In the genomic region with DNA sequence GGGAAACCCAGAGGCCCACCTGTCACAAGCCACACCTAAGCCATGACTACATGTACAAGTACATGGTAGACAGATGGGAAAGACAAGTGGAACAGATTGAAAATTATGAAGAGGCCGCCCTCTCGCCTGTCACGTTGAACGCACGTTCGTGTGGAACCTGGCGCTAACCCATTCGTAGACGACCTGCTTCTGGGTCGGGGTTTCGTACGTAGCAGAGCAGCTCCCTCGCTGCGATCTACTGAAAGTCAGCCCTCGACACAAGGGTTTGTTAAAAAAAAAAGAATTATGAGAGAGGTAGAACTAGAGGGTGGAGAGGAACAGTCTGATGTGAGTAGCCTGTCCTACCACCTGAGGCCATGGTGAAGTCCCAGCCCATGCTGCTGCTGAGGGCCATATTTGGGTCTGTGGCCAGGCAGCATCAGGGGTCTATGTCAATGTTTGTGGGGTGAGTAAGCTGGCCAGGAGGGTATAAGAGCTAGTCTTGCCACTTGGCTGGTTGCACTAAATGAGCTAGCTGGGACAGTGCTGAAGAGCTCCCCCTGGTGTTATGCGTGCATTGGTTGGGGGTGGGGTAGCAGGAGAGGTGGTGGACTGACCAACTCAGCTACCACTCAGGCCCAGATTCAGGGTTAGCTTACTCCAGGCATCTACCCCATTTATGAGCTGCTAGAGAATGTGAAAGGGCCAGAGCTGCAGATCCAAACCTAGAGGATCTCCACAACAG, we compare ENCODE assay signal across 8 mouse cellular contexts. TPM values are rescaled to one million over a fixed set of nuclear protein-coding genes. Genes with fewer than 3 reads are reported as not detected.
DNase-seq lines count a peak whose midpoint lies in the region; ATAC-seq and TF ChIP-seq lines count a peak whose summit lies in the region.

No protein-coding gene starts in this region.

- H3K36me3 ChIP-seq in MEL (ENCODE audit: control insufficient read depth in 1 of 2, insufficient read depth in 2 of 2, low read length in 2 of 2): peaks cover 0 to 16% of the 10 kb centered on the region in 2 experiments; a peak in 2 of 4 replicates
- H3K36me3 ChIP-seq in testis, adult 2 months (ENCODE audit: control insufficient read depth, insufficient read depth, low read length): peaks cover 1% of the 10 kb centered on the region; the same call in 1 of the 2 replicates

- peak; percentile 16 for TF ChIP-seq RAD21 in MEL (IDR thresholded peaks at IDR 0.05; ENCODE audit: low read depth, low read length)

- no peak overlapping the region for H3K27ac ChIP-seq in MEL (ENCODE audit: control insufficient read depth, low read depth, low read length)
- H3K27ac ChIP-seq in testis, adult 2 months (ENCODE audit: control insufficient read depth, insufficient read depth, low read depth, low read length): no peak overlapping the region

- no peaks in the 10 kb centered on the region for H3K9me3 ChIP-seq in MEL (replicated peaks; ENCODE audit: insufficient read depth, low read length)

- TF ChIP-seq EP300 in MEL (IDR thresholded peaks at IDR 0.05; ENCODE audit: low read depth in 1 of 2, low read length in 2 of 2): no peak

- peak; percentile 58 to 75 (median 70); a peak in 5 of 6 replicates for TF ChIP-seq CTCF in MEL (IDR thresholded peaks at IDR 0.05 in 2 of 3, conservative IDR thresholded peaks at IDR 0.05 in 1 of 3; ENCODE audit: control insufficient read depth in 1 of 3, insufficient read depth in 1 of 3, low read depth in 2 of 3, low read length in 3 of 3, poor library complexity in 1 of 3, severe bottlenecking in 1 of 3)
- TF ChIP-seq CTCF in testis, adult 2 months (IDR thresholded peaks at IDR 0.05; ENCODE audit: control insufficient read depth, insufficient read depth, insufficient replicate concordance, low read depth, low read length): peak; percentile 49; the same call in 1 of the 2 replicates

- TF ChIP-seq POLR2A in MEL (IDR thresholded peaks at IDR 0.05; ENCODE audit: control insufficient read depth in 1 of 2, insufficient read depth in 1 of 2, low read depth in 1 of 2, low read length in 2 of 2, poor library complexity in 1 of 2): no peak
- TF ChIP-seq POLR2A in testis, adult 2 months (IDR thresholded peaks at IDR 0.05; ENCODE audit: control insufficient read depth, low read depth, low read length): peak; percentile 22; the same call in 1 of the 2 replicates

- no peaks in the 10 kb centered on the region; the same call in 1 of the 2 replicates for H3K79me2 ChIP-seq in MEL (ENCODE audit: control insufficient read depth, insufficient read depth, low read length, poor library complexity)

- H3K9ac ChIP-seq in MEL (ENCODE audit: control insufficient read depth, low read depth, low read length, poor library complexity, severe bottlenecking): no peak overlapping the region

- ATAC-seq in megakaryocyte progenitor cell, adult 5-6 weeks (replicated peaks; ENCODE audit: poor library complexity): peak; percentile 96
- ATAC-seq in monocyte, adult 5-6 weeks (replicated peaks; ENCODE audit: insufficient number of reproducible peaks, low FRiP score, low TSS enrichment, poor library complexity, severe bottlenecking): no peak

- H3K4me1 ChIP-seq in MEL (ENCODE audit: control insufficient read depth in 1 of 2, insufficient read depth in 2 of 2, low read length in 2 of 2): no peaks in the 10 kb centered on the region
- H3K4me1 ChIP-seq in testis, adult 2 months (ENCODE audit: control insufficient read depth, insufficient read depth, low read length): no peaks in the 10 kb centered on the region

- peak; percentile 83 to 84 for DNase-seq in B cell, adult 2 months
- peak; percentile 55 for DNase-seq in MEL (ENCODE audit: low read depth, low spot score)
- DNase-seq in cerebellum, postnatal 25 days: peak; percentile 42 to 54
- DNase-seq in heart, adult 8-10 months (ENCODE audit: low spot score): peak; percentile 73
- peak; percentile 70 to 72 for DNase-seq in layer of hippocampus, postnatal 36 days

- no peaks in the 10 kb centered on the region for H3K27me3 ChIP-seq in MEL (ENCODE audit: control insufficient read depth in 1 of 2, insufficient read depth in 2 of 2, low read length in 2 of 2)
- no peaks in the 10 kb centered on the region for H3K27me3 ChIP-seq in testis, adult 2 months (ENCODE audit: control insufficient read depth, insufficient read depth, low read length)

- H3K4me3 ChIP-seq in MEL (ENCODE audit: control insufficient read depth in 1 of 2, insufficient read depth in 1 of 2, low read depth in 2 of 2, low read length in 2 of 2): no peak overlapping the region
- H3K4me3 ChIP-seq in testis, adult 2 months (ENCODE audit: control insufficient read depth, low read depth, low read length): no peak overlapping the region

TF ChIP-seq in MEL, 35 proteins besides CTCF, POLR2A, EP300 and RAD21:
- TF ChIP-seq USF2 (IDR thresholded peaks at IDR 0.05; ENCODE audit: borderline replicate concordance in 1 of 2, insufficient read depth in 1 of 2, low read depth in 1 of 2, low read length in 2 of 2): no peak
- TF ChIP-seq UBTF (IDR thresholded peaks at IDR 0.05; ENCODE audit: borderline replicate concordance, insufficient read depth, low read depth, low read length): 0 out of 2 replicates have a peak, but pooled peaks have one; percentile 60
- no peak for TF ChIP-seq TAL1 (IDR thresholded peaks at IDR 0.05; ENCODE audit: low read length)
- no peak for TF ChIP-seq MXI1 (IDR thresholded peaks at IDR 0.05; ENCODE audit: low read depth, low read length)
- no peak for TF ChIP-seq HCFC1 (IDR thresholded peaks at IDR 0.05; ENCODE audit: low read depth, low read length)
- TF ChIP-seq RCOR1 (IDR thresholded peaks at IDR 0.05; ENCODE audit: low read depth, low read length): no peak
- TF ChIP-seq SMC3 (IDR thresholded peaks at IDR 0.05; ENCODE audit: low read depth, low read length): peak; percentile 61

RNA-seq across cellular contexts. Expression of gene Atf2, which starts 24.5 kb away (rescaled TPM):
- total RNA-seq in MEL (2012; rRNA removed): 16.8 and 18.0 TPM in 2 replicates
- polyA plus RNA-seq in MEL (2012; ENCODE audit: insufficient read depth in 1 of 2, insufficient read length in 2 of 2, low read depth in 1 of 2, low replicate concordance in 2 of 2, missing spikeins in 1 of 2): 10 to 100 TPM; 36.7 to 82.3 TPM
- total RNA-seq in heart, adult 8-10 months (2022): 10 to 100 TPM; 38.4 to 45.9 (median 42.3) TPM
- 100 to 1,000 TPM; 144 to 146 TPM for total RNA-seq in layer of hippocampus, postnatal 36 days (2021)
- total RNA-seq in megakaryocyte progenitor cell, adult 5-6 weeks (2015): 112 and 126 TPM in 2 replicates
- 35.8 and 51.8 TPM in 2 replicates for total RNA-seq in megakaryocyte progenitor cell, adult 5-6 weeks (2017)
- polyA plus RNA-seq in testis, adult 2 months (2012; rRNA removed): 34.1 and 41.4 TPM in 2 replicates
- 40.6 to 51.3 TPM (median 44.1 TPM) in 3 replicates for total RNA-seq in monocyte, adult 5-6 weeks (2017)

RNA-seq across cellular contexts. Expression of gene Atp5g3, which starts 43.2 kb away (rescaled TPM):
- 503 and 520 TPM in 2 replicates for total RNA-seq in MEL (2012; rRNA removed)
- polyA plus RNA-seq in MEL (2012; ENCODE audit: insufficient read depth in 1 of 2, insufficient read length in 2 of 2, low read depth in 1 of 2, low replicate concordance in 2 of 2, missing spikeins in 1 of 2): 100 to 1,000 TPM; 199 to 520 TPM
- total RNA-seq in heart, adult 8-10 months (2022): 1,000 to 10,000 TPM; 2,950 to 3,478 (median 3,237) TPM
- total RNA-seq in layer of hippocampus, postnatal 36 days (2021): 100 to 1,000 TPM; 515 to 558 TPM
- 908 and 998 TPM in 2 replicates for total RNA-seq in megakaryocyte progenitor cell, adult 5-6 weeks (2015)
- 178 and 183 TPM in 2 replicates for total RNA-seq in megakaryocyte progenitor cell, adult 5-6 weeks (2017)
- polyA plus RNA-seq in testis, adult 2 months (2012; rRNA removed): 126 and 130 TPM in 2 replicates
- 92.9 to 108 TPM (median 102 TPM) in 3 replicates for total RNA-seq in monocyte, adult 5-6 weeks (2017)
